Comparison of ENCODE assay signal across 7 mouse cellular contexts in genomic region chr13:23622861-23623450, GRCm38 (mm10). TPM values are rescaled to one million over a fixed set of nuclear protein-coding genes. Genes with fewer than 3 reads are reported as not detected.
DNase-seq lines count a peak whose midpoint lies in the region; ATAC-seq and TF ChIP-seq lines count a peak whose summit lies in the region.

No protein-coding gene starts in this region.

- peak overlapping the region; percentile 76 for H3K4me3 ChIP-seq in embryonic facial prominence, embryonic 10.5 days
- peak overlapping the region; percentile 71 for H3K4me3 ChIP-seq in hindbrain, embryonic 10.5 days
- H3K4me3 ChIP-seq in liver, embryonic 12.5 days = peak overlapping the region; percentile 72
- H3K4me3 ChIP-seq in small intestine, adult 2 months (ENCODE audit: low read depth, low read length) = no peak overlapping the region

- no peak for TF ChIP-seq POLR2A in small intestine, adult 2 months (IDR thresholded peaks at IDR 0.05; ENCODE audit: low read depth, low read length)

- peak overlapping the region; percentile 90 for H3K4me2 ChIP-seq in liver, embryonic 12.5 days

- peak; percentile 40 for DNase-seq in thymus, postnatal 14 days
- DNase-seq in thymus, postnatal 0 days (ENCODE audit: low spot score) = no peak
- DNase-seq in embryonic facial prominence, embryonic 10.5 days (ENCODE audit: low spot score) = no peak
- no peak for DNase-seq in hindbrain, embryonic 10.5 days (ENCODE audit: low spot score)
- DNase-seq in layer of hippocampus, adult 8-10 months (ENCODE audit: low spot score in 2 of 2) = no peak

- no peaks in the 10 kb centered on the region for H3K9me3 ChIP-seq in embryonic facial prominence, embryonic 10.5 days
- H3K9me3 ChIP-seq in hindbrain, embryonic 10.5 days = no peaks in the 10 kb centered on the region
- no peaks in the 10 kb centered on the region for H3K9me3 ChIP-seq in liver, embryonic 12.5 days (replicated peaks)

- no peak for TF ChIP-seq CTCF in small intestine, adult 2 months (IDR thresholded peaks at IDR 0.05; ENCODE audit: extremely low read depth, insufficient read length, insufficient replicate concordance, low read depth, low read length)

- H3K4me1 ChIP-seq in embryonic facial prominence, embryonic 10.5 days = peaks cover 18% of the 10 kb centered on the region
- H3K4me1 ChIP-seq in hindbrain, embryonic 10.5 days (replicated peaks) = peaks cover 19% of the 10 kb centered on the region
- H3K4me1 ChIP-seq in liver, embryonic 12.5 days = peaks cover 28% of the 10 kb centered on the region
- no peaks in the 10 kb centered on the region; the same call in 1 of the 2 replicates for H3K4me1 ChIP-seq in small intestine, adult 2 months (ENCODE audit: control insufficient read depth, insufficient read depth, insufficient read length, low read length)

- peaks cover 3% of the 10 kb centered on the region; the same call in 1 of the 2 replicates for H3K27me3 ChIP-seq in embryonic facial prominence, embryonic 10.5 days (replicated peaks; ENCODE audit: low read depth, poor library complexity, severe bottlenecking)
- H3K27me3 ChIP-seq in hindbrain, embryonic 10.5 days (ENCODE audit: insufficient read depth, poor library complexity, severe bottlenecking) = no peaks in the 10 kb centered on the region; the same call in 1 of the 2 replicates
- H3K27me3 ChIP-seq in liver, embryonic 12.5 days (replicated peaks) = peaks cover 8% of the 10 kb centered on the region; the same call in 1 of the 2 replicates
- no peaks in the 10 kb centered on the region for H3K27me3 ChIP-seq in small intestine, adult 2 months (ENCODE audit: control insufficient read depth, insufficient read depth, low read length)

- H3K27ac ChIP-seq in embryonic facial prominence, embryonic 10.5 days (replicated peaks) = peak overlapping the region; percentile 97
- peak overlapping the region; percentile 95 for H3K27ac ChIP-seq in hindbrain, embryonic 10.5 days
- H3K27ac ChIP-seq in liver, embryonic 12.5 days = peak overlapping the region; percentile 100
- H3K27ac ChIP-seq in small intestine, adult 2 months (ENCODE audit: insufficient read depth, low read depth, low read length) = peak overlapping the region; percentile 51

- 31% methylated on average over 7 of the region's 7 CpGs for WGBS in embryonic facial prominence, embryonic 10.5 days
- WGBS in hindbrain, embryonic 10.5 days = 31% methylated on average over 7 of the region's 7 CpGs
- 21% methylated on average over 7 of the region's 7 CpGs for WGBS in liver, embryonic 12.5 days (ENCODE audit: insufficient replicate concordance)
- 20% methylated on average over 7 of the region's 7 CpGs for WGBS in small intestine, adult 2 months

- no peak for ATAC-seq in liver, embryonic 12.5 days

- H3K9ac ChIP-seq in liver, embryonic 12.5 days = peak overlapping the region; percentile 97

- H3K36me3 ChIP-seq in embryonic facial prominence, embryonic 10.5 days (replicated peaks) = no peaks in the 10 kb centered on the region
- H3K36me3 ChIP-seq in hindbrain, embryonic 10.5 days = no peaks in the 10 kb centered on the region
- no peaks in the 10 kb centered on the region for H3K36me3 ChIP-seq in liver, embryonic 12.5 days
- no peaks in the 10 kb centered on the region for H3K36me3 ChIP-seq in small intestine, adult 2 months (ENCODE audit: control insufficient read depth, insufficient read depth, low read length)

RNA-seq across cellular contexts. Expression of gene Hist1h1e, which starts 0.6 kb away (rescaled TPM):
- polyA plus RNA-seq in thymus, postnatal 0 days (2015; fragmentation: Nextera tagmentation; extraction: Ambion mirVana) = 33.4 and 35.1 TPM in 2 replicates
- 18.4 and 19.5 TPM in 2 replicates for polyA plus RNA-seq in embryonic facial prominence, embryonic 10.5 days (2016; fragmentation: Nextera tagmentation; extraction: Ambion mirVana)
- 22.0 and 26.3 TPM in 2 replicates for polyA plus RNA-seq in hindbrain, embryonic 10.5 days (2016; fragmentation: Nextera tagmentation; extraction: Ambion mirVana)
- polyA plus RNA-seq in liver, embryonic 12.5 days (2016; fragmentation: Nextera tagmentation; extraction: Ambion mirVana) = 26.5 and 27.9 TPM in 2 replicates
- polyA plus RNA-seq in small intestine, adult 2 months (2012; rRNA removed) = 2.2 and 2.4 TPM in 2 replicates
- 10 to 100 TPM; 36.1 to 50.5 (median 42.7) TPM for total RNA-seq in layer of hippocampus, adult 8-10 months (2022)

RNA-seq across cellular contexts. Expression of gene Hist1h2be, which starts 2.0 kb away (rescaled TPM):
- 1.5 and 2.5 TPM in 2 replicates for polyA plus RNA-seq in thymus, postnatal 0 days (2015; fragmentation: Nextera tagmentation; extraction: Ambion mirVana)
- 3.1 and 4.0 TPM in 2 replicates for polyA plus RNA-seq in embryonic facial prominence, embryonic 10.5 days (2016; fragmentation: Nextera tagmentation; extraction: Ambion mirVana)
- 2.5 and 2.7 TPM in 2 replicates for polyA plus RNA-seq in hindbrain, embryonic 10.5 days (2016; fragmentation: Nextera tagmentation; extraction: Ambion mirVana)
- 2.1 and 2.2 TPM in 2 replicates for polyA plus RNA-seq in liver, embryonic 12.5 days (2016; fragmentation: Nextera tagmentation; extraction: Ambion mirVana)
- 1.5 and 1.8 TPM in 2 replicates for polyA plus RNA-seq in small intestine, adult 2 months (2012; rRNA removed)
- total RNA-seq in layer of hippocampus, adult 8-10 months (2022) = 10 to 100 TPM in 2 of 4 experiments, 1 to 10 TPM in 2; 7.9 to 10.8 (median 9.3) TPM

RNA-seq across cellular contexts. Expression of gene Hist1h4d, which starts 41.6 kb away (rescaled TPM):
- 273 and 292 TPM in 2 replicates for polyA plus RNA-seq in thymus, postnatal 0 days (2015; fragmentation: Nextera tagmentation; extraction: Ambion mirVana)
- 97.2 and 97.7 TPM in 2 replicates for polyA plus RNA-seq in embryonic facial prominence, embryonic 10.5 days (2016; fragmentation: Nextera tagmentation; extraction: Ambion mirVana)
- polyA plus RNA-seq in hindbrain, embryonic 10.5 days (2016; fragmentation: Nextera tagmentation; extraction: Ambion mirVana) = 101 and 107 TPM in 2 replicates
- 128 and 134 TPM in 2 replicates for polyA plus RNA-seq in liver, embryonic 12.5 days (2016; fragmentation: Nextera tagmentation; extraction: Ambion mirVana)
- 10.1 and 13.8 TPM in 2 replicates for polyA plus RNA-seq in small intestine, adult 2 months (2012; rRNA removed)
- total RNA-seq in layer of hippocampus, adult 8-10 months (2022) = 100 to 1,000 TPM; 106 to 128 (median 119) TPM

RNA-seq across cellular contexts. Expression of gene Hist1h3d, which starts 47.4 kb away (rescaled TPM):
- polyA plus RNA-seq in thymus, postnatal 0 days (2015; fragmentation: Nextera tagmentation; extraction: Ambion mirVana) = 9.4 and 13.3 TPM in 2 replicates
- 9.3 and 10.5 TPM in 2 replicates for polyA plus RNA-seq in embryonic facial prominence, embryonic 10.5 days (2016; fragmentation: Nextera tagmentation; extraction: Ambion mirVana)
- 4.8 and 10.9 TPM in 2 replicates for polyA plus RNA-seq in hindbrain, embryonic 10.5 days (2016; fragmentation: Nextera tagmentation; extraction: Ambion mirVana)
- 5.3 and 6.2 TPM in 2 replicates for polyA plus RNA-seq in liver, embryonic 12.5 days (2016; fragmentation: Nextera tagmentation; extraction: Ambion mirVana)
- polyA plus RNA-seq in small intestine, adult 2 months (2012; rRNA removed) = 11.5 and 24.2 TPM in 2 replicates
- total RNA-seq in layer of hippocampus, adult 8-10 months (2022) = 10 to 100 TPM in 2 of 4 experiments, 1 to 10 TPM in 2; 8.2 to 11.5 (median 10.5) TPM

RNA-seq across cellular contexts. Expression of gene Hist1h2ad, which starts 48.8 kb away (rescaled TPM):
- 7.2 and 11.3 TPM in 2 replicates for polyA plus RNA-seq in thymus, postnatal 0 days (2015; fragmentation: Nextera tagmentation; extraction: Ambion mirVana)
- polyA plus RNA-seq in embryonic facial prominence, embryonic 10.5 days (2016; fragmentation: Nextera tagmentation; extraction: Ambion mirVana) = 0.97 and 3.8 TPM in 2 replicates
- polyA plus RNA-seq in hindbrain, embryonic 10.5 days (2016; fragmentation: Nextera tagmentation; extraction: Ambion mirVana) = 1.8 and 2.2 TPM in 2 replicates
- polyA plus RNA-seq in liver, embryonic 12.5 days (2016; fragmentation: Nextera tagmentation; extraction: Ambion mirVana) = 1.2 and 3.1 TPM in 2 replicates
- 21.3 and 30.3 TPM in 2 replicates for polyA plus RNA-seq in small intestine, adult 2 months (2012; rRNA removed)
- 10 to 100 TPM in 1 of 4 experiments, 1 to 10 TPM in 3; 3.0 to 11.0 (median 5.7) TPM for total RNA-seq in layer of hippocampus, adult 8-10 months (2022)
